Mouse (Mus musculus) thymus, postnatal 4 days (tissue): ENCODE measurements at regions not wholly inside any gene's neighbourhood (a gene's known extent, or its start where the extent isn't known, plus 50 kb on each side); places are given as distances from the start of the nearest gene placed in this dataset.

Experiments used
- DNase-seq: peaks from one replicate; pipeline ENCODE4 v3.0.0; 2021

- DNase-seq, result no peak
Measured at GRCm38 (mm10) chr17:14539651-14540050, 154.4 kb downstream of the Thbs2 start.

GRCm38 (mm10) chr17:14539191-14539590 is 154.8 kb downstream of the Thbs2 start:
- DNase-seq, result no peak

GRCm38 (mm10) chr17:14538527-14538926 is 155.5 kb downstream of the Thbs2 start:
- no peak for DNase-seq

- no peak for DNase-seq
Measured at GRCm38 (mm10) chr17:14532979-14533314, 161.1 kb downstream of the Thbs2 start.

- no peak for DNase-seq
Measured at GRCm38 (mm10) chr17:14532298-14532978, 161.6 kb downstream of the Thbs2 start.

GRCm38 (mm10) chr17:14531796-14532195 is 162.2 kb downstream of the Thbs2 start:
- DNase-seq, result no peak

- no peak for DNase-seq
Measured at GRCm38 (mm10) chr17:14527691-14528090, 166.3 kb downstream of the Thbs2 start.

- DNase-seq, result no peak
Measured at GRCm38 (mm10) chr17:14525255-14525654, 168.8 kb downstream of the Thbs2 start.

- DNase-seq, result peak; percentile 75
Measured at GRCm38 (mm10) chr17:14524426-14525236, 169.4 kb downstream of the Thbs2 start.

- no peak for DNase-seq
Measured at GRCm38 (mm10) chr17:14522011-14522410, 172.0 kb downstream of the Thbs2 start.

GRCm38 (mm10) chr17:14520565-14520964 is 173.5 kb downstream of the Thbs2 start:
- peak; percentile 83 for DNase-seq

- no peak for DNase-seq
Measured at GRCm38 (mm10) chr17:14519367-14519766, 174.7 kb downstream of the Thbs2 start.

GRCm38 (mm10) chr17:14518216-14518615 is 175.8 kb downstream of the Thbs2 start:
- DNase-seq, result no peak

- DNase-seq, result no peak
Measured at GRCm38 (mm10) chr17:14517368-14517767, 176.7 kb downstream of the Thbs2 start.

GRCm38 (mm10) chr17:14516097-14516496 is 177.9 kb downstream of the Thbs2 start:
- peak; percentile 59 for DNase-seq

GRCm38 (mm10) chr17:14513454-14513853 is 180.6 kb downstream of the Thbs2 start:
- DNase-seq, result no peak

GRCm38 (mm10) chr17:14510486-14510885 is 183.5 kb downstream of the Thbs2 start:
- no peak for DNase-seq

GRCm38 (mm10) chr17:14507111-14507510 is 186.9 kb downstream of the Thbs2 start:
- no peak for DNase-seq

GRCm38 (mm10) chr17:14506123-14506522 is 187.9 kb downstream of the Thbs2 start:
- no peak for DNase-seq

- no peak for DNase-seq
Measured at GRCm38 (mm10) chr17:14505415-14505814, 188.6 kb downstream of the Thbs2 start.

GRCm38 (mm10) chr17:14503670-14504069 is 190.4 kb downstream of the Thbs2 start:
- no peak for DNase-seq

- no peak for DNase-seq
Measured at GRCm38 (mm10) chr17:14501341-14501740, 192.7 kb downstream of the Thbs2 start.

- no peak for DNase-seq
Measured at GRCm38 (mm10) chr17:14497086-14497485, 196.9 kb downstream of the Thbs2 start.

GRCm38 (mm10) chr17:14493751-14494320 is 200.2 kb downstream of the Thbs2 start:
- no peak for DNase-seq
